Mouse (Mus musculus): ENCODE measurements around the gene Hfe2.
"Not testable (repeated sequence)": the region's sequence is repeated elsewhere in the genome, so short reads cannot be mapped to it uniquely, and the experiment has no call there.

Hfe2 gene

GRCm38 (mm10) chr3:96496620-96497275, 28.2 kb upstream of the Hfe2 start:
- DNase-seq, result peak in 1 of 2 experiments; percentile 23

GRCm38 (mm10) chr3:96497451-96498028, 27.4 kb upstream of the Hfe2 start:
- peak; percentile 84 to 89 for DNase-seq

GRCm38 (mm10) chr3:96498476-96499245, 26.3 kb upstream of the Hfe2 start:
- no peak for DNase-seq

- DNase-seq, result peak; percentile 77 to 88
Observed at GRCm38 (mm10) chr3:96499481-96500288, 25.3 kb upstream of the Hfe2 start.

GRCm38 (mm10) chr3:96500289-96500621, 24.7 kb upstream of the Hfe2 start:
- DNase-seq, result peak; percentile 91 to 97

GRCm38 (mm10) chr3:96500691-96501265, 24.2 kb upstream of the Hfe2 start:
- peak; percentile 89 to 94 for DNase-seq

GRCm38 (mm10) chr3:96501391-96502115, 23.4 kb upstream of the Hfe2 start:
- DNase-seq, result peak; percentile 80 to 89

GRCm38 (mm10) chr3:96502181-96503082, 22.5 kb upstream of the Hfe2 start:
- no peak for DNase-seq

- peak; percentile 70 to 73 for DNase-seq
Observed at GRCm38 (mm10) chr3:96503083-96503450, 21.9 kb upstream of the Hfe2 start.

GRCm38 (mm10) chr3:96503946-96504345, 21.0 kb upstream of the Hfe2 start:
- no peak for DNase-seq

GRCm38 (mm10) chr3:96504931-96505330, 20.0 kb upstream of the Hfe2 start:
- DNase-seq, result no peak

- no peak for DNase-seq
Observed at GRCm38 (mm10) chr3:96506396-96507047, 18.4 kb upstream of the Hfe2 start.

- not testable (repeated sequence) for DNase-seq
Observed at GRCm38 (mm10) chr3:96507966-96508365, 17.0 kb upstream of the Hfe2 start.

GRCm38 (mm10) chr3:96520171-96520570, 4.8 kb upstream of the Hfe2 start:
- no peak for DNase-seq

GRCm38 (mm10) chr3:96522149-96522548, 2.8 kb upstream of the Hfe2 start:
- DNase-seq, result no peak

GRCm38 (mm10) chr3:96524028-96524810, 753 bp upstream of the Hfe2 start:
- DNase-seq, result no peak

GRCm38 (mm10) chr3:96526013-96526762, 1.2 kb downstream of the Hfe2 start:
- no peak for DNase-seq

- no peak for DNase-seq
Observed at GRCm38 (mm10) chr3:96526864-96527542, 2.0 kb downstream of the Hfe2 start.

Measured in cerebellum, postnatal 36 days (tissue).